Mouse (Mus musculus) spleen, adult 2 months (tissue): ENCODE measurements around the gene Acot9.

Experiments
- CTCF ChIP-seq: fragments of 200-500 bp; IDR thresholded peaks from 2 replicates; pipeline ENCODE4 v1.5.1; 2011; ENCODE audit warnings: mild to moderate bottlenecking, inconsistent platforms; ENCODE audit not compliant: insufficient read depth, insufficient read length, insufficient replicate concordance; ENCODE audit errors: extremely low read depth
- POLR2A ChIP-seq: fragments of 200-500 bp; IDR thresholded peaks from 2 replicates; pipeline ENCODE4 v1.6.1; 2011; ENCODE audit warnings: low read depth, low read length, inconsistent platforms

DNA sequence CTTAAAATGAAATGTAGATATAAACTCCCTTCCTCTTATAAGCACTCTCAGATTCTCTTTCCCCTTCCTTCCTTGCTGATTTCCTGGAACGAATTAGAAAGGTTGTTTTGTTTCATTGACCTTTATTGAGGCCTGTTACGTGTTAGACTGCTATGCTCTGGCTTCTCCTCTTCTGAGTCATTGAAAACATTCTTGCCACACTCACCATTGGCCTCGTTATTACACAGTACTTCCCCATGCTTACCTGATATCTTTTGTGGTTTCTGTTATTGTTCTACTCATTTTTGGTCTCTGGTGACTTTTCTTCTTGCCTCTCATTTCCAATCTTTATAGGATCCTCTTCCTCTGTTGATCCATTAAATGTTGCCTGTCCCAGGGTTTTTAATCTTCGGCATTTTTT lies 16.2 kb downstream of the Acot9 start:
- TF ChIP-seq CTCF (no peak), POLR2A (no peak)
